Mouse (Mus musculus): ENCODE measurements around the gene Rhox3g. TPM values are rescaled to one million over a fixed set of nuclear protein-coding genes. Genes with fewer than 3 reads are reported as not detected.
"Not testable (repeated sequence)": the region's sequence is repeated elsewhere in the genome, so short reads cannot be mapped to it uniquely, and the experiment has no call there.

Gene Rhox3g
- not detected in 2 replicates for total RNA-seq (2017)

- ATAC-seq (replicated peaks in 1 of 2; ENCODE audit: insufficient read depth in 1 of 2, low FRiP score in 2 of 2, low TSS enrichment in 1 of 2, low read depth in 1 of 2, poor library complexity in 2 of 2, severe bottlenecking in 2 of 2) = not testable (repeated sequence)
Observed at GRCm38 (mm10) chrX:37628512-37628911, at the start of gene Rhox3g. Gene Rhox3g (minus strand): TSS chrX:37628612.

DNA sequence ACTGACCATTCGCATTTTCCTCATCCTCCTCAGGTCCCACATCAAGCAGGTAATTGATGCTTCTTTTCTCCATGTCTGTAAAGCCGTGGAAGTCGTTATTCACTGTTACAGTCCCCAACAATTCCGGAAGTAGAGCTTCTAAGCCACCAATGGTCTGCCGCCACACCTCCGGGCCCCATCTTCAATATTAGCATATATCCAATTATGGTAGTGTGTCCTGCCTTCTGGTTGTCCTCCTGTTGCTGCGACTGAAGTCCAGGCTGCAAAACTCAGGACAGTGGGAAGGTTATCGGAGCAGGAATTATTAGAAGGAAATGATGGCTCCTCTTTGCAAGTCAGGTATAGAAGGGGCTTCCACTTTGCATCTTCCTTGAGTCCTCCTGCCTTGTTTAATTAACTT, 44.8 kb upstream of the Rhox3g start, which contains the start of gene Rhox2h:
Gene Rhox2h (minus strand): TSS at position 101 of the 400 bp plus-strand sequence.
- ATAC-seq (replicated peaks in 1 of 2; ENCODE audit: insufficient read depth in 1 of 2, low FRiP score in 2 of 2, low TSS enrichment in 1 of 2, low read depth in 1 of 2, poor library complexity in 2 of 2, severe bottlenecking in 2 of 2) = not testable (repeated sequence)

DNA sequence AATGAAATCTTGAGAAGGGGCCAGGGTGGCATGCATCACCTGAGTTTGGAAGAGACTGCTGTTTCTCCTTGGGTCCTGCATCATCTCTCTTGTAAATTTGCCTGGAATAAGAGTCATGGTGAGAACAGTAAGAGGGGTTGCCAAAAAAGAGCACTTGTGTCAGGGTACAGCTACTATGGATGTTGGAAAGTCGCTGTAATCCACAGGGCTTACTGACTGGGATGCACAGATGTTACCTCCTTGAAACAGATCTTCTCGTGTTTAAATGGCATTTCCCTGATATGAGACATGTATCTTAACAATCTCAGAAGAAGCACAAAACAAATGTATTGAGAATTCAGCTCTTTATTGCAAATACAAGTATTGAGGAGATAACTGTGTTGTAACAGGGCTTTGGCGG, 40.3 kb upstream of the Rhox3g start, which contains the start of gene Rhox3h:
Gene Rhox3h (minus strand): TSS at position 101 of the 400 bp plus-strand sequence.
- not testable (repeated sequence) for ATAC-seq (replicated peaks in 1 of 2; ENCODE audit: insufficient read depth in 1 of 2, low FRiP score in 2 of 2, low TSS enrichment in 1 of 2, low read depth in 1 of 2, poor library complexity in 2 of 2, severe bottlenecking in 2 of 2)

- ATAC-seq (replicated peaks in 1 of 2; ENCODE audit: insufficient read depth in 1 of 2, low FRiP score in 2 of 2, low TSS enrichment in 1 of 2, low read depth in 1 of 2, poor library complexity in 2 of 2, severe bottlenecking in 2 of 2) = not testable (repeated sequence)
Observed at GRCm38 (mm10) chrX:37651227-37651626, 22.8 kb upstream of the Rhox3g start, which contains the start of gene Rhox4g. Gene Rhox4g (minus strand): TSS chrX:37651327.

DNA sequence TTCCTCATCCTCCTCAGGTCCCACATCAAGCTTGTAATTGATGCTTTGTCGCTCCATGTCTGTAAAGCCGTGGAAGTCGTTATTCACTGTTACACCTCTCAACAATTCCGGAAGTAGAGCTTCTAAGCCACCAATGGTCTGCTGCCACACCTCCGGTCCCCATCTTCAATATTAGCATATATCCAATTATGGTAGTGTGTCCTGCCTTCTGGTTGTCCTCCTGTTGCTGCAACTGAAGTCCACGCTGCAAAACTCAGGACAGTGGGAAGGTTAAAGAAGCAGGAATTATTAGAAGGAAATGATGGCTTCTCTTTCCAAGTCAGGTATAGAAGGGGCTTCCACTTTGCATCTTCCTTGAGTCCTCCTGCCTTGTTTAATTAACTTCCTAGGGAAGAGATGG, 15.0 kb upstream of the Rhox3g start, which contains the start of gene Rhox2g:
Gene Rhox2g (minus strand): TSS at position 101 of the 400 bp plus-strand sequence.
- ATAC-seq (replicated peaks in 1 of 2; ENCODE audit: insufficient read depth in 1 of 2, low FRiP score in 2 of 2, low TSS enrichment in 1 of 2, low read depth in 1 of 2, poor library complexity in 2 of 2, severe bottlenecking in 2 of 2) = not testable (repeated sequence)

DNA sequence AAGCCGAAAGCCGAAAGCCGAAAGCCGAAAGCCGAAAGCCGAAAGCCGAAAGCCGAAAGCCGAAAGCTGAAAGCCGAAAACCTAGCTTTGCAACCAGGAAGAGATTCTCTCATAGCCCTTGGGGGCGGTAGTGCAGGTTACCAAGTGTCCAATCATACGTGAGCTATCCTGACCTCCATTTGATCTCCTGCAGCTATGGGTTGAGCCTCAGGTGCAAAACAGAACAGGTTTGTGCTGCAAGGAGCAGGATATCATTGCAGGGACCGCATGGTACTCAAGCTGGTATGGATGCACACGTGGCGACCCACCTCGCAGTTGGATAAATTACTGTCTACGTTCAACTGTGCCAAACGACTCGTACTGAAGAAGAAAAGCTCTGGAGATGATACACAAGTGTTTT, 20.8 kb downstream of the Rhox3g start, which contains the start of gene Rhox4f:
Gene Rhox4f (minus strand): TSS at position 101 of the 400 bp plus-strand sequence.
- ATAC-seq (replicated peaks in 1 of 2; ENCODE audit: insufficient read depth in 1 of 2, low FRiP score in 2 of 2, low TSS enrichment in 1 of 2, low read depth in 1 of 2, poor library complexity in 2 of 2, severe bottlenecking in 2 of 2) = not testable (repeated sequence)

- ATAC-seq (replicated peaks in 1 of 2; ENCODE audit: insufficient read depth in 1 of 2, low FRiP score in 2 of 2, low TSS enrichment in 1 of 2, low read depth in 1 of 2, poor library complexity in 2 of 2, severe bottlenecking in 2 of 2) = not testable (repeated sequence)
Observed at GRCm38 (mm10) chrX:37580692-37581091, 47.7 kb downstream of the Rhox3g start, which contains the start of gene Rhox3f. Gene Rhox3f (plus strand): TSS chrX:37580992.

Other genes starting within 250 kb of the Rhox3g start
- not detected in 2 replicates for gene Rhox3a2, start 248.6 kb downstream of the Rhox3g start, total RNA-seq (2017)
- gene Rhox4a2, start 237.8 kb downstream of the Rhox3g start, total RNA-seq (2017) = not detected in 2 replicates
- not detected in 2 replicates for gene Rhox2b, start 216.5 kb downstream of the Rhox3g start, total RNA-seq (2017)
- gene Rhox4b, start 196.1 kb downstream of the Rhox3g start, total RNA-seq (2017) = not detected in 2 replicates
- not detected in 2 replicates for gene Rhox2c, start 174.9 kb downstream of the Rhox3g start, total RNA-seq (2017)
- gene Rhox3c, start 170.0 kb downstream of the Rhox3g start, total RNA-seq (2017) = not detected in 2 replicates
- gene Rhox4c, start 148.3 kb downstream of the Rhox3g start, total RNA-seq (2017) = not detected in 2 replicates
- not detected in 2 replicates for gene Rhox2d, start 135.2 kb downstream of the Rhox3g start, total RNA-seq (2017)
- not detected in 2 replicates for gene Rhox4d, start 114.3 kb downstream of the Rhox3g start, total RNA-seq (2017)
- gene Rhox2e, start 98.2 kb downstream of the Rhox3g start, total RNA-seq (2017) = not detected in 2 replicates
- gene Rhox3e, start 86.6 kb downstream of the Rhox3g start, total RNA-seq (2017) = not detected in 2 replicates
- not detected in 2 replicates for gene Rhox4e, start 71.2 kb downstream of the Rhox3g start, total RNA-seq (2017)
- gene Rhox2f, start 57.2 kb downstream of the Rhox3g start, total RNA-seq (2017) = not detected in 2 replicates
- gene Rhox3f, start 47.6 kb downstream of the Rhox3g start, total RNA-seq (2017) = not detected in 2 replicates
- gene Rhox4f, start 20.9 kb downstream of the Rhox3g start, total RNA-seq (2017) = not detected in 2 replicates
- not detected in 2 replicates for gene Rhox2g, start 14.9 kb upstream of the Rhox3g start, total RNA-seq (2017)
- gene Rhox4g, start 22.7 kb upstream of the Rhox3g start, total RNA-seq (2017) = not detected in 2 replicates
- not detected in 2 replicates for gene Rhox3h, start 40.2 kb upstream of the Rhox3g start, total RNA-seq (2017)
- gene Rhox2h, start 44.7 kb upstream of the Rhox3g start, total RNA-seq (2017) = not detected in 2 replicates
- gene Rhox5, start 176.2 kb upstream of the Rhox3g start, total RNA-seq (2017) = not detected in 2 replicates
- not detected in 2 replicates for gene Rhox6, start 198.3 kb upstream of the Rhox3g start, total RNA-seq (2017)
- not detected in 2 replicates for gene Rhox7a, start 203.1 kb upstream of the Rhox3g start, total RNA-seq (2017)

Data from hematopoietic stem cell, adult 5-6 weeks (primary cell).